Mouse (Mus musculus) liver, embryonic 11.5 days (tissue): Measurements from ENCODE around the gene Spr. TPM values are rescaled to one million over a fixed set of nuclear protein-coding genes. Genes with fewer than 3 reads are reported as not detected.
"Not testable (repeated sequence)": the region's sequence is repeated elsewhere in the genome, so short reads cannot be mapped to it uniquely, and the experiment has no call there.

Source experiments
- ATAC-seq: fragments of 200-750 bp; cut with Nextera tagmentation; replicated peaks from 2 replicates; pipeline ENCODE4 v1.8.0; 2017; ENCODE audit warnings: moderate number of reproducible peaks, mild to moderate bottlenecking, moderate TSS enrichment, moderate library complexity; ENCODE audit not compliant: low FRiP score
- DNase-seq: peaks from one replicate; pipeline ENCODE4 v3.0.0-alpha.2; 2017; ENCODE audit warnings: low spot score
- H3K27ac ChIP-seq: fragments of 300-500 bp; sonication (generic); 2 replicates; pipeline ENCODE4 v1.5.1; 2014; ENCODE audit warnings: mild to moderate bottlenecking, low read depth, low read length, control low read depth
- H3K27me3 ChIP-seq: fragments of 300-500 bp; sonication (generic); replicated peaks from 2 replicates; pipeline ENCODE4 v1.6.1; 2014; ENCODE audit warnings: low read length, mixed read lengths; ENCODE audit not compliant: control insufficient read depth, insufficient read depth
- H3K36me3 ChIP-seq: fragments of 300-500 bp; sonication (generic); 2 replicates; pipeline ENCODE4 v1.6.1; 2014; ENCODE audit warnings: mild to moderate bottlenecking, low read length, moderate library complexity, mixed read lengths; ENCODE audit not compliant: control insufficient read depth, insufficient read depth
- H3K4me1 ChIP-seq: fragments of 300-500 bp; sonication (generic); replicated peaks from 2 replicates; pipeline ENCODE4 v1.6.1; 2014; ENCODE audit warnings: low read length, mixed read lengths; ENCODE audit not compliant: control insufficient read depth, insufficient read depth
- H3K4me2 ChIP-seq: fragments of 300-500 bp; sonication (generic); 2 replicates; pipeline ENCODE4 v1.6.1; 2014; ENCODE audit warnings: mild to moderate bottlenecking, control low read depth, moderate library complexity
- H3K4me3 ChIP-seq: fragments of 300-500 bp; sonication (generic); 2 replicates; pipeline ENCODE4 v1.5.1; 2014; ENCODE audit warnings: low read depth, low read length, control low read depth
- H3K9ac ChIP-seq: fragments of 300-500 bp; sonication (generic); 2 replicates; pipeline ENCODE4 v1.6.1; 2014; ENCODE audit warnings: low read depth, low read length, control low read depth
- H3K9me3 ChIP-seq: fragments of 300-500 bp; sonication (generic); 2 replicates; pipeline ENCODE4 v1.6.1; 2016; ENCODE audit warnings: low read length, inconsistent platforms, mixed read lengths; ENCODE audit not compliant: control insufficient read depth
- whole genome bisulfite sequencing: fragments of 180-500 bp; shearing (Covaris S2); extraction: QIAGEN DNeasy Blood & Tissue Kit; methylation state at CpG from one replicate; pipeline ENCODE4 v1.1.7; 2014; 5-methylcytosine and 5-hydroxymethylcytosine counted together
- polyA plus RNA-seq: library from polyadenylated mRNA; unstranded; fragments of >200 nt; fragmentation: Nextera tagmentation; extraction: Ambion mirVana; gene quantifications from 2 replicates; pipeline ENCODE4 v1.2.1, GENCODE M21; 2014

Spr gene
- polyA plus RNA-seq, 1 experiment from 2014 or later = 77.7 TPM

DNA sequence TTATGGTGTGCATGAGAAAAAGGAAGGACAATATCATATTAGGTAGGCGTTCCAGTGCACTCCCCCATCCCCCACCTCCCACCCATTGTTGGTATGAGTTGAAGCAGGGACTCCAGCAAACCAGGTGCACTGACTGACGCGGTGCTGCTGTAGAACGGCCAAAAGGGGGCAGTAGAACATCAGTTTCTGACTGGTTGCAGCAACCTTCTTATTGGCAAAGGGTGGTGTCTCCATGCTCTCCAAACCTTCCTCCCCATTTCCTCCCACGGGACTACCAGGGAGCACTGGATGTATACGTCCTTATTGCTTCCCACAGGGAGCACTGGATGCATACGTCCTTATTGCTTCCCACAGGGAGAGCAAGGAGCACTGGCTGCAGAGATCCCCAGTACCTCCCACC is 3.4 kb upstream of the Spr start:
- not testable (repeated sequence) for H3K4me2 ChIP-seq, H3K36me3 ChIP-seq, H3K9me3 ChIP-seq, H3K4me1 ChIP-seq, H3K27me3 ChIP-seq, DNase-seq, H3K27ac ChIP-seq, ATAC-seq, H3K9ac ChIP-seq, H3K4me3 ChIP-seq
- WGBS = 14% methylated on average over 6 of the region's 7 CpGs

DNA sequence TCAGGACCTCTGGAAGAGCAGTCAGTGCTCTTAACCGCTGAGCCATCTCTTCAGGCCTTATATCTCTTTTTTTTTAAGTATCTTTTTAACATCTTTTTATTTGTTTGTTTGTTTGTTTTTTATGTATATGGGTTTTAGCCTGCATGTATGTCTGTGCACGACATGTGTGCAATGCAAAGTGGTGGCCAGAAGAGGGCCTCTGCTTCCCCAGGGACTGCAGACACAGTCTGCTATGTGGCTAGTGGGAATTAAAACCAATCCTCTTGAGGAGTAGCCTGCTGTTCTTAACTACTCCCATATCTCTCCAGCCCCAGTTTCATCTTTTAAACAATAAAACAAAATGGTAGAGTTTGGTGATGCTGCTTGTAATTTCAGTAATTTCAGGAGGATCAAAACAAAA is 2.0 kb upstream of the Spr start:
- ATAC-seq (no peak), DNase-seq (no peak)
- no peaks in the 10 kb centered on the region for H3K27me3 ChIP-seq
- H3K9me3 ChIP-seq = no peaks in the 10 kb centered on the region
- H3K4me3 ChIP-seq = no peak overlapping the region
- no peak overlapping the region for H3K9ac ChIP-seq
- no peaks in the 10 kb centered on the region for H3K4me1 ChIP-seq
- 91% methylated on average over 2 of the region's 2 CpGs for WGBS
- H3K36me3 ChIP-seq = no peaks in the 10 kb centered on the region
- no peak overlapping the region for H3K27ac ChIP-seq
- no peak overlapping the region for H3K4me2 ChIP-seq

DNA sequence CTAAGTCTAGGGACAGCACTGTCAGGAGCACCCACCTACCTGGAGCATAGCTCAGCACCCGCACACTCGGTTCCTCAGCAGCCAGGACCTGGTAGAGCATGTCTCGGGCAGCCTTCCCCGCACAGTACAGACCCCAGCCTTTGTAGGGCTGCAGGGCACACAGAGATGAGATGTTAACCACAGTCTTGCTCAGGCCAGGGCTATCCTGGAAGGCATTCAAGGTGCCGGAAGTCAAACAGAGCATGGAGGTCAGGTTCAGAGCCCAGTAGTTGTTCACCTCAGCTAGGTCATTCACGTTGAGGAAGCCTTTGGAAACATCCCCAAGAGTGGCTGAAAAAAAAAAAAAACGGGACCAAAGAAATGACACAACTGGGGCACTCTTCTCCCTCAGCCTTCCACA is 782 bp downstream of the Spr start:
- H3K27me3 ChIP-seq, H3K9me3 ChIP-seq, DNase-seq, H3K36me3 ChIP-seq, H3K4me1 ChIP-seq, ATAC-seq, H3K27ac ChIP-seq: not testable (repeated sequence)
- Histone ChIP-seq H3K4me3 (peak overlapping the region; percentile 76), H3K9ac (peak overlapping the region; percentile 83), H3K4me2 (peak overlapping the region; percentile 69)
- WGBS = 64% methylated on average over 7 of the region's 7 CpGs

DNA sequence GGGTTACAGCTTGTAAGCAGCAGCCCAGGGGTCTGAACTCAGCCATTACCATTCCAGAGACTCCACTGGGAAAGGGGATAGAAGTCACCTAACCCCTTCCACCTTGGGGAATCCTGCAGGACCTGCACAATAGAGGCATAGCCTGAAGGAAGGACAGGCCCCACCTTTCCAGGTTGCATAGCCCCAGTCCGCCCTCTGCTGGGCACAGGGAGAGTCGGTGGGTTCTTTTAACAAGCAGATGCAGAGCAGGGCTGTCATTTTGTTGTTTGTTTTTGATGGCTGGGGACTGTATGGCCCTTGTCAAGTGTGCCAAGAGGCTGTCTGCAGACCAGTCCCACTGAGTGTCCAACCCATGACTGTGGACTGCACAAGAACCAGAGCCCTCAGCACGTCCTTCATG is 4.8 kb downstream of the Spr start:
- H3K9ac ChIP-seq, H3K27ac ChIP-seq, H3K36me3 ChIP-seq, DNase-seq, H3K27me3 ChIP-seq, H3K4me3 ChIP-seq, ATAC-seq, H3K4me2 ChIP-seq, H3K4me1 ChIP-seq, H3K9me3 ChIP-seq: not testable (repeated sequence)
- 41% methylated on average over 3 of the region's 3 CpGs for WGBS

DNA sequence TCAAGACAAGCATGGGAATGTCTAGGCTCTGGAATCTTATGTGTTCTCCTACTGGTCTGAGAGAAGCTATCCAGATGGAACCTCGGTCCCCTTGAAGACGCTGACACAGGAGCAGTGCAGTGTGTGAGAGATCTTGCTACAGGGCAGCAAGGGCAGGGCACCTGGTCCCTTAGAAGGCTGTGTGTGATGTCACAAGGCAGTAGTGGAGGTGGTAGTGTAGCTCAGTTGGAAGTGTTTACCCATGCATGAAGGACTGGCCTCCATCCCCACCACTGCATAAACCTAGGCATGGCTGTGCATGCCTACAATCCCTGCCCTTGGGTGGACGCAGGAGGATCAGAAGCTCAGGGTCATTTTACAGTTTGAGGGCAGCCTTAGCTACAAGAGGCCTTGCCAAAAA is 5.3 kb downstream of the Spr start:
- H3K36me3 ChIP-seq, DNase-seq, ATAC-seq, H3K27me3 ChIP-seq, H3K27ac ChIP-seq, H3K9me3 ChIP-seq, H3K4me2 ChIP-seq, H3K4me3 ChIP-seq, H3K9ac ChIP-seq, H3K4me1 ChIP-seq: not testable (repeated sequence)
- 92% methylated on average over 3 of the region's 3 CpGs for WGBS

DNA sequence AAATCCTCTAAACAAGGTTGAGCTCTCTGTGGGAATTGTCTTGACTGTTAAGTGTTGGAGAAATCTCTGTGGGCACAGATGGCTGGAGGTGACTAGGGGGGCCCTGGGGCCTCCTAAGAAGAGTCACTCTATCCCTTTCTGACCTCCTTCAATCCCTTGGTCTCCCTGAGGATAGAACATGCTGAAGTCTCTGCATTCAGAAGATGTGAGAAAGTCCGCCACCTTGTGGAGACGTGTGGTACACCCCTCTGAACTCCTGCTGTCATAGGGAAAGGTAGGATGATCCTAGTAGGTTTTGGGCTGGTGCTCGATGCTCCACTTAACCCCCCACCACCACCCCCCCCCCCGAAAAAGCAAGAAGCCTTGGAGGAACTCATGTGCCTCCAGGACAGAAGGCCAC is 5.9 kb downstream of the Spr start:
- DNase-seq = no peak

DNA sequence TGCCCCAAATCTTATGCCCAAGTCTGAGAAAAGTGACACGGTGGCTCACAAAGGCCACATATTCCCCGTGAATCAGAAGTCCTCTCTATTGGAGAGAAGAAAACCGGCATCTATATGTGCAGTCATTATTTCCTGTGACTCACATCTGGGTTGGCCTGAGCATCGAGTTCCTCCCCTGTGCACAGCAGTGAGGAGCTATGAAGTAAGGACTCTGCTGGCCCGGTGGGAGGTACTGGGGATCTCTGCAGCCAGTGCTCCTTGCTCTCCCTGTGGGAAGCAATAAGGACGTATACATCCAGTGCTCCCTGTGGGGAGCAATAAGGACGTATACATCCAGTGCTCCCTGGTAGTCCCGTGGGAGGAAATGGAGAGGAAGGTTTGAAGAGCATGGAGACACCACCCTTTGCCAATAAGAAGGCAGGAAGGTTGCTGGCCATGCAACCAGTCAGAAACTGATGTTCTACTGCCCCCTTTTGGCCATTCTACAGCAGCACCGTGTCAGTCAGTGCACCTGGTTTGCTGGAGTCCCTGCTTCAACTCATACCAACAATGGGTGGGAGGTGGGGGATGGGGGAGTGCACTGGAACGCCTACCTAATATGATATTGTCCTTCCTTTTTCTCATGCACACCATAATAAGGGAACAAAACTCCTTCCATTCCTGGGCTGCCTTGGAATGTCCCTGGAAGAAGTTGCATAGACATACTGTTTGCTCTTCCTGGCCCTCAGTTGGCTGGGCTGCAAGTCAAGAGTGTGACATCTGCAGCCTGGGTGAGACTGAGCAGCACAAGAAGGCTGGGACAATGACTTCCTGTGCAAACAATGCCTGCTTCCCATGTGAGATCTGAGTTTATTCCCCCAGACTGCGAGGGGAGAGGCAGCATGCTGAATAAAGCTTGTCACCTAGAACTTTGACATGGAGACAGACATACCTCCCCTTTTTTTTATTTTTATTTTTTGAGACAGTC is 19.7 kb downstream of the Spr start:
- ATAC-seq, H3K9ac ChIP-seq, H3K9me3 ChIP-seq, H3K4me1 ChIP-seq, H3K36me3 ChIP-seq, H3K4me2 ChIP-seq, DNase-seq, H3K4me3 ChIP-seq, H3K27me3 ChIP-seq, H3K27ac ChIP-seq: not testable (repeated sequence)
- 27% methylated on average over 9 of the region's 11 CpGs for WGBS

More for the DNA sequence above, 5.9 kb downstream of the Spr start:
- no peak overlapping the region for H3K27ac ChIP-seq
- H3K36me3 ChIP-seq = peaks cover 3% of the 10 kb centered on the region; the same call in 1 of the 2 replicates
- peaks cover 9% of the 10 kb centered on the region for H3K27me3 ChIP-seq
- H3K9me3 ChIP-seq = no peaks in the 10 kb centered on the region
- ATAC-seq = no peak
- H3K9ac ChIP-seq = no peak overlapping the region
- H3K4me1 ChIP-seq = no peaks in the 10 kb centered on the region
- H3K4me3 ChIP-seq = no peak overlapping the region
- no peak overlapping the region for H3K4me2 ChIP-seq
- WGBS = 3% methylated on average over 4 of the region's 4 CpGs

DNA sequence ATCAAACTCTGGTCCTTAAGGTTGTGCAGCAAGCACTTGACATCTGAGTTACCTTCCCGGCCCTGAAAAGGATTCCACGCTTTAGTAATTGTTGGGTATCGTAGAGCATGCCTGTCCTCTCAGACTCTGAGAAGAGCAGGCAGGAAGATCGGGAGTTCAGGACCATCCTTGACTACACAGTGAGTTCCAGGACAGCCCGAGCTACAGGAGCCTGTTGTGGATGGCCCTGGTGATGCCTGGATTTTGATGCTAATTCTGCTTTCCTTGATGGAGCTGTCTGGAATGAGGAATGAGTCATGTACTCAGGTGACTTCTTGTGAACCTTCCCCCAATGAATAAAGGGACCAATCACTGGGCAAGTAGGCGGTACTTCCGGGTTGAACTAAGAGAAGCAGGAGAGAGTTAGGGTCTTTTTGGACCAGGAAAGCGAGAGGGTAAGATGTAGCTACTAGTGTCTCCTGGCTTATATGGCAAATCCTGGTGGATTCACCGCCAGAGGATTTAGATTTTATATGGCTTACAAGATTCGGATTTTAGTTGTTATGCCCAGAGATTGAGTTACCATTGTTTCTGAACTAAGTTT is 32.4 kb downstream of the Spr start:
- Histone ChIP-seq H3K4me2 (no peak overlapping the region), H3K9ac (no peak overlapping the region), H3K4me1 (no peaks in the 10 kb centered on the region), H3K36me3 (no peaks in the 10 kb centered on the region), H3K27ac (no peak overlapping the region), H3K4me3 (no peak overlapping the region), H3K27me3 (no peaks in the 10 kb centered on the region), H3K9me3 (no peaks in the 10 kb centered on the region)
- no peak for ATAC-seq
- 77% methylated on average over 10 of the region's 10 CpGs for WGBS
- DNase-seq = no peak

DNA sequence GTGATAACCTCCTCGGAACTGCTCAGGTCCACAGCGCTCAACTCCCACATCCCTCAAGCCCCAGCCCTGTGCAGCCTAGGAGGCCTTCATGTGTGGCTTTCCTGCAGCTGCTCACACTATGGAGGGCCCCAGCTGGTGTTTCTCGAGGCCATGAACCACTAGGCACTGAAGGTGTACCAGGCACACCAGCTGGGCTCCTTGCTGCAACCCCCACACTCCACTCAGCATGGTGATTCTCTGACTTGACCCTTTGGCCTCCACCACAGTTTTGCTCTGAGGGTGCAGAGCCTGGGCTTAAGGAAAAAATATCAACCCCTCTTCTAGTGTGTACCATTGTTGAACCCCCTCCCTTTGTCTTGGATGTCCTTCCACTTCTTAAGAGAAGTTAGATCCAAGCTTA is 34.2 kb downstream of the Spr start:
- ATAC-seq (no peak), DNase-seq (no peak)
- 82% methylated on average over 3 of the region's 3 CpGs for WGBS
- Histone ChIP-seq H3K4me1 (no peaks in the 10 kb centered on the region), H3K4me3 (no peak overlapping the region), H3K9me3 (no peaks in the 10 kb centered on the region), H3K27ac (no peak overlapping the region), H3K4me2 (no peak overlapping the region), H3K36me3 (no peaks in the 10 kb centered on the region), H3K9ac (no peak overlapping the region), H3K27me3 (no peaks in the 10 kb centered on the region)
